Mouse (Mus musculus) lung, embryonic 14.5 days (tissue): ENCODE results near the gene Tmprss6. TPM values are rescaled to one million over a fixed set of nuclear protein-coding genes. Genes with fewer than 3 reads are reported as not detected.

Experiments used
- ATAC-seq: fragments of 200-750 bp; cut with Nextera tagmentation; 2 replicates; pipeline ENCODE4 v1.8.0; 2017; ENCODE audit warnings: mild to moderate bottlenecking, moderate TSS enrichment, moderate library complexity; ENCODE audit not compliant: insufficient read depth
- DNase-seq: peaks from one replicate; pipeline ENCODE4 v3.0.0-alpha.2; 2015
- H3K27ac ChIP-seq: fragments of 300-500 bp; sonication (generic); 2 replicates; pipeline ENCODE4 v1.5.1; 2014; ENCODE audit warnings: low read depth, mild to moderate bottlenecking, moderate library complexity
- H3K27me3 ChIP-seq: fragments of 300-500 bp; sonication (generic); 2 replicates; pipeline ENCODE4 v1.6.1; 2014; ENCODE audit warnings: low read length, control low read depth; ENCODE audit not compliant: insufficient read depth
- H3K36me3 ChIP-seq: fragments of 300-500 bp; sonication (generic); 2 replicates; pipeline ENCODE4 v1.6.1; 2014; ENCODE audit warnings: control low read depth; ENCODE audit not compliant: insufficient read depth
- H3K4me1 ChIP-seq: fragments of 300-500 bp; sonication (generic); 2 replicates; pipeline ENCODE4 v1.6.1; 2014; ENCODE audit warnings: antibody characterized with exemption, control low read depth; ENCODE audit not compliant: insufficient read depth
- H3K4me2 ChIP-seq: fragments of 300-500 bp; sonication (generic); 2 replicates; pipeline ENCODE4 v1.6.1; 2014; ENCODE audit warnings: mild to moderate bottlenecking
- H3K4me3 ChIP-seq: fragments of 300-500 bp; sonication (generic); 2 replicates; pipeline ENCODE4 v1.5.1; 2014; ENCODE audit warnings: low read depth, low read length
- H3K9ac ChIP-seq: fragments of 300-500 bp; sonication (generic); 2 replicates; pipeline ENCODE4 v1.6.1; 2014
- H3K9me3 ChIP-seq: fragments of 300-500 bp; sonication (generic); 2 replicates; pipeline ENCODE4 v1.6.1; 2016; ENCODE audit warnings: low read depth, low read length, control low read depth
- CTCF ChIP-seq: IDR thresholded peaks from 2 replicates; pipeline ENCODE4 v1.5.1; 2016; ENCODE audit warnings: antibody characterized with exemption, low read depth
- whole genome bisulfite sequencing: fragments of 180-500 bp; shearing (Covaris S2); extraction: QIAGEN DNeasy Blood & Tissue Kit; methylation state at CpG from one replicate; pipeline ENCODE4 v1.1.7; 2014; 5-methylcytosine and 5-hydroxymethylcytosine counted together
- polyA plus RNA-seq: library from polyadenylated mRNA; unstranded; fragments of >200 nt; fragmentation: Nextera tagmentation; extraction: Ambion mirVana; gene quantifications from 2 replicates; pipeline ENCODE4 v1.2.1, GENCODE M21; 2014

Tmprss6 gene
- polyA plus RNA-seq, 1 experiment from 2014 or later = 0.37 TPM

- Histone ChIP-seq H3K27ac (peak within 1 kb of the TSS; percentile 98), H3K27me3 (peaks cover 22% of the 10 kb centered on the region), H3K4me1 (peaks cover 43% of the 10 kb centered on the region), H3K36me3 (peaks cover 2% of the 10 kb centered on the region; the same call in 1 of the 2 replicates), H3K4me2 (peak within 1 kb of the TSS; percentile 93), H3K9me3 (no peaks in the 10 kb centered on the region), H3K4me3 (peak within 1 kb of the TSS; percentile 48), H3K9ac (peak within 1 kb of the TSS; percentile 59)
- ATAC-seq (peak; percentile 83), DNase-seq (peak; percentile 96)
- 1% methylated on average over 34 of the region's 34 CpGs for WGBS
- TF ChIP-seq CTCF = no peak
Observed at GRCm38 (mm10) chr15:78405517-78406211, 62.8 kb downstream of the Tmprss6 start, which contains the start of gene Tst. Gene Tst, minus strand, starts transcription at chr15:78405907.

GRCm38 (mm10) chr15:78405098-78405497, 63.3 kb downstream of the Tmprss6 start:
- peaks cover 16% of the 10 kb centered on the region for H3K27me3 ChIP-seq
- no peaks in the 10 kb centered on the region for H3K36me3 ChIP-seq
- H3K4me3 ChIP-seq = peak overlapping the region; percentile 48
- WGBS = 49% methylated on average over 11 of the region's 11 CpGs
- DNase-seq (peak; percentile 4), ATAC-seq (no peak)
- H3K27ac ChIP-seq = peak overlapping the region; percentile 98
- H3K4me2 ChIP-seq = peak overlapping the region; percentile 93
- peaks cover 39% of the 10 kb centered on the region for H3K4me1 ChIP-seq
- no peaks in the 10 kb centered on the region for H3K9me3 ChIP-seq
- peak overlapping the region; percentile 59 for H3K9ac ChIP-seq
- no peak for TF ChIP-seq CTCF

DNA sequence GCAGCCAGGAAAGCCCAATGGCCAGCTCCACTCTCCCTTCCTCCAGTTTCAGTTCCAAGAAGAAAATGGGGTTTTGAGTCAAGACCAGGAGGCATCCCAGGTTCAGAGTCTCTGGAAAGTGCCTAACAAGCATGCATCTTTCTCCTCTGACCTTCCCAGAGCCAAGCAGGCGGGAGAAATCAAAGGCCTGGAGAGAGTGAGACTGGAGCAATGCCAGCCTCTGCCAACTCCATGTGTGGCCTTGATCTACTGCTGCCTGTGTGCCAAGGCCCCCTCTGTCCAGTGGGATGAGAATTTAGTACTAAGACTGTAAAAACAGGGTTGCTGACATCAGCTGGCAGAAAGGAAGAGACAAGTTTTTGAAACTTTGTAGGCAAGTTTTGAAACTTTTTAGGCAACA, 64.5 kb downstream of the Tmprss6 start:
- Histone ChIP-seq H3K36me3 (0 out of 2 replicates have a peak, but pooled peaks cover 2% of the 10 kb centered on the region), H3K4me2 (peak overlapping the region; percentile 93), H3K9me3 (no peaks in the 10 kb centered on the region), H3K4me3 (no peak overlapping the region), H3K9ac (0 out of 2 replicates have a peak overlapping the region, but pooled peaks have one; percentile 30), H3K27me3 (peaks cover 4% of the 10 kb centered on the region), H3K4me1 (peaks cover 33% of the 10 kb centered on the region), H3K27ac (peak overlapping the region; percentile 90)
- DNase-seq (peak; percentile 79), ATAC-seq (no peak)
- WGBS = 29% methylated on average over 1 of the region's 1 CpGs
- TF ChIP-seq CTCF = no peak

DNA sequence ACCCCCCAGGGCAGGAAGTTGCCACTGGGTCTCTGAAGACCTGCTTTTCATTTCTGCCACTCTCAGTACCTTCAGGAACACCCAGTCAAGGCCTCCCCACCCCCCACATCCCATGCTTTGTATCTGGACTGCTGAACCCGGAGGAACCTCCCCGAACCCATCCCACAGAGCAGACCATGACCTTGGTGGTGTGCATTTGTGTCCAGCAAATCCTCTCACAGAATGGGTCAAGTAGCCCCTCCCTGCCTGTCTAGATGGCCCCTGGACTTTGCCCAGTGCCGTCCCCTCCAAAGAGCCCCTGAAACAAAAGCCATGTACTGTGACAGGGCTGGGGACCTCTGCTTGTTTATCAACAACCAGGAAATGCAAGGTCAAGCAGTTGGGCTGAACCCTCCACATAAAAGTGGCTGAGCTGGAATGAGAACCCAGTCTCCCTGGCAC, 65.1 kb downstream of the Tmprss6 start:
- Histone ChIP-seq H3K4me3 (no peak overlapping the region), H3K36me3 (0 out of 2 replicates have a peak, but pooled peaks cover 3% of the 10 kb centered on the region), H3K4me2 (peak overlapping the region; percentile 93), H3K27me3 (no peaks in the 10 kb centered on the region), H3K9ac (peak overlapping the region; percentile 30; the same call in 1 of the 2 replicates), H3K27ac (peak overlapping the region; percentile 90), H3K4me1 (peaks cover 33% of the 10 kb centered on the region), H3K9me3 (no peaks in the 10 kb centered on the region)
- DNase-seq = peak; percentile 39
- TF ChIP-seq CTCF = no peak
- ATAC-seq = no peak
- 32% methylated on average over 3 of the region's 3 CpGs for WGBS

DNA sequence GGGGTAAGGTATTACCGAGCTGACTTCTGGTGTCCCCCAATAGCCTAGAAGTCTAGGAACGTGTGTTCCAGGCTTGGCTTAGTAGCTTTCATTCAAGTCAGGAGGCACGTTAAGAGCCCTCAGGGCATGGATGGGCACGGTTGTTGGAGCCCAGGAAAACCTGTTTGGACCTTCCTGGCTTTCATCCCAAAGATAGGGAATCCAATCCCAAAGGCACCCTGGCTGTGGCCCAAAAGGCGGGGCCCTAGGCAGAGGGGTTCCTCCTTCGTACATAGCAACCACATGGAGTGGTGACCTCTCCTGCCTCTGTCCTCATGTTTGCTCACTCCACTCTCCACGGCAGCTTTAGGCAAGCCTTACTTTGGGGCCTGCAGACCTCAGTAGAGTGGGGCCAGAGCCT, 66.0 kb downstream of the Tmprss6 start:
- 57% methylated on average over 7 of the region's 7 CpGs for WGBS
- ATAC-seq (no peak), DNase-seq (peak; percentile 71)
- peak overlapping the region; percentile 93 for H3K4me2 ChIP-seq
- no peaks in the 10 kb centered on the region for H3K9me3 ChIP-seq
- H3K4me1 ChIP-seq = peaks cover 33% of the 10 kb centered on the region
- no peak overlapping the region for H3K4me3 ChIP-seq
- H3K27ac ChIP-seq = peak overlapping the region; percentile 90
- no peak for TF ChIP-seq CTCF
- 0 out of 2 replicates have a peak, but pooled peaks cover 3% of the 10 kb centered on the region for H3K36me3 ChIP-seq
- H3K9ac ChIP-seq = no peak overlapping the region; the same call in 1 of the 2 replicates
- no peaks in the 10 kb centered on the region for H3K27me3 ChIP-seq

GRCm38 (mm10) chr15:78401921-78402320, 66.5 kb downstream of the Tmprss6 start:
- H3K4me2 ChIP-seq = peak overlapping the region; percentile 93

DNA sequence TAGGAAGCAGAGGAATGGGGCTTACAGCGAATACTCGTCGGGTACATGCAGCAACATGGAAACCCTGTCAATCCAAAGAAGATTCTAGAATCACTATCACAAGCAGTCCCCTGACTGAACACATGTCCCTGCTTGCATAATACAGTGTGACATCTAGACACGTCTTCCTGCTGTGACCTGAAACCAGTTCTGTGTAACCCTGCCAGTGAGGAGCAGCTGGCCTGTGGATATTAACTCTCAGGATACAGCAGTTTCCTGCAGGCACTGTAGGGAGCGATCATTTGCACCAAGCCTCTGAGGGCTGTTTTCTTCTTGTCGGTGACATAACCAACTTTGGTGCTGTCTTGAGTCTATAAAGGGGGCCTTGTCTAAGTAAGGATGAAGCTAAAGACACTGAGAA, 67.1 kb downstream of the Tmprss6 start:
- 70% methylated on average over 6 of the region's 6 CpGs for WGBS
- Histone ChIP-seq H3K9me3 (no peaks in the 10 kb centered on the region), H3K4me3 (no peak overlapping the region), H3K27me3 (no peaks in the 10 kb centered on the region), H3K27ac (peak overlapping the region; percentile 90), H3K9ac (no peak overlapping the region), H3K4me2 (no peak overlapping the region; the same call in 1 of the 2 replicates), H3K36me3 (0 out of 2 replicates have a peak, but pooled peaks cover 3% of the 10 kb centered on the region), H3K4me1 (peaks cover 33% of the 10 kb centered on the region)
- DNase-seq (peak; percentile 35), ATAC-seq (no peak)
- TF ChIP-seq CTCF = no peak

More at GRCm38 (mm10) chr15:78401921-78402320, 66.5 kb downstream of the Tmprss6 start:
- 39% methylated on average over 4 of the region's 4 CpGs for WGBS
- DNase-seq (peak; percentile 80), ATAC-seq (no peak)
- Histone ChIP-seq H3K4me1 (peaks cover 33% of the 10 kb centered on the region), H3K27ac (peak overlapping the region; percentile 90), H3K9ac (no peak overlapping the region; the same call in 1 of the 2 replicates), H3K27me3 (no peaks in the 10 kb centered on the region), H3K4me3 (no peak overlapping the region), H3K36me3 (0 out of 2 replicates have a peak, but pooled peaks cover 3% of the 10 kb centered on the region), H3K9me3 (no peaks in the 10 kb centered on the region)
- no peak for TF ChIP-seq CTCF
